Mouse (Mus musculus): Measurements from ENCODE around the gene Stoml2.

GRCm38 (mm10) chr4:42999451-43000140 lies 31.9 kb downstream of the Stoml2 start:
- TF ChIP-seq CTCF (IDR thresholded peaks at IDR 0.05) (peak; percentile 52), EP300 (IDR thresholded peaks at IDR 0.05; ENCODE audit: insufficient read depth, low read depth, low read length) (0 out of 2 replicates have a peak, but pooled peaks have one; percentile 22), POLR2A (IDR thresholded peaks at IDR 0.05; ENCODE audit: insufficient read depth, low read depth, low read length) (peak; percentile 34; the same call in 1 of the 2 replicates)
